ENCODE assay signal across 20 mouse cellular contexts in the genomic region with DNA sequence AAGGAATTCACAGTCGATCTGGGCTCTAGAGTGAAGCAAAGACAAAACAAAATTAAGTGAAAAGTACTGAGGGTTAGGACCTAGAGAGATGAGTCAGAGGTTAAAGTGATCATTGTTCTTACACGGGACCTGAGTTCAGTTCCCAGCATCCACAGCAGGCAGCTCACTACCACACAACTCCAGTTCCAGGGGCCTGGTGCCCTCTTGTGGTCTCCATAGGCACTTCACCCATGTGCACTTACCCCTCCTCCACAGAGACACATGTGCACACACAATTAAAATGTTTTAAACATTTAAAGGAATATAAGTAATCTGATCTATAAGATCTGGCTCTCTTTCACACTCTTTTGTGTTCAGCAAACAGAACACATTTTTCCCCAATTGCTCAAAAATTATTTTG. TPM values are rescaled to one million over a fixed set of nuclear protein-coding genes. Genes with fewer than 3 reads are reported as not detected.
DNase-seq lines count a peak whose midpoint lies in the region; ATAC-seq and TF ChIP-seq lines count a peak whose summit lies in the region.
"Had no signal": no experiment of that assay in that cellular context is flagged by ENCODE, and none has a peak within 500 bp of the region (broad histone marks: within the 10 kb centered on the region; RNA-seq: fewer than 3 reads in every experiment).

No protein-coding gene starts in this region.

- TF ChIP-seq CTCF in cerebellum, adult 2 months (IDR thresholded peaks at IDR 0.05; ENCODE audit: borderline replicate concordance, insufficient read depth, low read depth, low read length): 0 out of 2 replicates have a peak, but pooled peaks have one; percentile 12
- TF ChIP-seq CTCF in kidney, postnatal 0 days (IDR thresholded peaks at IDR 0.05; ENCODE audit: low read depth): peak; percentile 20; the same call in 1 of the 2 replicates
- peak; percentile 31 for TF ChIP-seq CTCF in lung, postnatal 0 days (IDR thresholded peaks at IDR 0.05)
- TF ChIP-seq CTCF in stomach, postnatal 0 days (IDR thresholded peaks at IDR 0.05; ENCODE audit: low read depth): peak; percentile 23; the same call in 1 of the 2 replicates

- no peaks in the 10 kb centered on the region for H3K9me3 ChIP-seq in kidney, postnatal 0 days (replicated peaks; ENCODE audit: low read length)
- no peaks in the 10 kb centered on the region for H3K9me3 ChIP-seq in lung, postnatal 0 days (ENCODE audit: low read length)
- H3K9me3 ChIP-seq in stomach, postnatal 0 days (ENCODE audit: control insufficient read depth, low read length): no peaks in the 10 kb centered on the region
- H3K9me3 ChIP-seq: hindbrain, embryonic 15.5 days; liver, embryonic 13.5 days; midbrain, embryonic 12.5 days had no signal

- TF ChIP-seq POLR2A in cerebellum, adult 2 months (IDR thresholded peaks at IDR 0.05; ENCODE audit: borderline replicate concordance, insufficient read depth, low read length): no peak

- no peak for TF ChIP-seq EP300 in lung, postnatal 0 days (IDR thresholded peaks at IDR 0.05)
- TF ChIP-seq EP300 in stomach, postnatal 0 days (optimal IDR thresholded peaks at IDR 0.05): no peak

- H3K36me3 ChIP-seq in kidney, postnatal 0 days (ENCODE audit: insufficient read depth, low read length): no peaks in the 10 kb centered on the region
- no peaks in the 10 kb centered on the region for H3K36me3 ChIP-seq in lung, postnatal 0 days (ENCODE audit: insufficient read depth, low read length)
- H3K36me3 ChIP-seq in stomach, postnatal 0 days (ENCODE audit: control insufficient read depth, insufficient read depth, low read length): no peaks in the 10 kb centered on the region
- H3K36me3 ChIP-seq: hindbrain, embryonic 15.5 days; liver, embryonic 13.5 days; midbrain, embryonic 12.5 days had no signal

- H3K4me3 ChIP-seq in cerebellum, adult 2 months (replicated peaks; ENCODE audit: insufficient read depth, low read depth, low read length): no peak overlapping the region
- no peak overlapping the region for H3K4me3 ChIP-seq in kidney, postnatal 0 days (replicated peaks; ENCODE audit: low read depth, low read length)
- H3K4me3 ChIP-seq in lung, postnatal 0 days (ENCODE audit: low read depth, low read length): no peak overlapping the region
- no peak overlapping the region for H3K4me3 ChIP-seq in stomach, postnatal 0 days (ENCODE audit: low read depth, low read length)
- H3K4me3 ChIP-seq: hindbrain, embryonic 15.5 days; liver, embryonic 13.5 days; midbrain, embryonic 12.5 days had no signal

- WGBS in cerebellum, adult 2 months: 92% methylated on average over 2 of the region's 2 CpGs
- 95% methylated on average over 2 of the region's 2 CpGs for WGBS in kidney, postnatal 0 days
- 91% methylated on average over 2 of the region's 2 CpGs for WGBS in lung, postnatal 0 days
- 92% methylated on average over 2 of the region's 2 CpGs for whole genome bisulfite sequencing in stomach, postnatal 0 days

- H3K27ac ChIP-seq in cerebellum, adult 2 months (ENCODE audit: insufficient read depth, low read length): no peak overlapping the region
- no peak overlapping the region for H3K27ac ChIP-seq in kidney, postnatal 0 days
- no peak overlapping the region for H3K27ac ChIP-seq in lung, postnatal 0 days (ENCODE audit: low read length)
- no peak overlapping the region for H3K27ac ChIP-seq in stomach, postnatal 0 days (replicated peaks)
- H3K27ac ChIP-seq: hindbrain, embryonic 15.5 days; liver, embryonic 13.5 days; macrophage; midbrain, embryonic 12.5 days had no signal

- H3K4me2 ChIP-seq in kidney, postnatal 0 days (ENCODE audit: low read length): no peak overlapping the region
- no peak overlapping the region for H3K4me2 ChIP-seq in lung, postnatal 0 days (replicated peaks; ENCODE audit: low read depth, low read length)
- H3K4me2 ChIP-seq in stomach, postnatal 0 days (replicated peaks; ENCODE audit: low read depth): no peak overlapping the region
- H3K4me2 ChIP-seq: heart, embryonic 11.5 days; hindbrain, embryonic 15.5 days; liver, embryonic 13.5 days; midbrain, embryonic 12.5 days had no signal

- H3K4me1 ChIP-seq in cerebellum, adult 2 months (ENCODE audit: control insufficient read depth, insufficient read depth, low read length): no peaks in the 10 kb centered on the region
- no peaks in the 10 kb centered on the region for H3K4me1 ChIP-seq in kidney, postnatal 0 days (replicated peaks; ENCODE audit: insufficient read depth, low read length)
- no peaks in the 10 kb centered on the region for H3K4me1 ChIP-seq in lung, postnatal 0 days (ENCODE audit: insufficient read depth, low read depth, low read length)
- H3K4me1 ChIP-seq in stomach, postnatal 0 days (replicated peaks; ENCODE audit: control insufficient read depth, insufficient read depth): no peaks in the 10 kb centered on the region
- H3K4me1 ChIP-seq: liver, embryonic 13.5 days had no signal

- H3K27me3 ChIP-seq in cerebellum, adult 2 months (ENCODE audit: control insufficient read depth, insufficient read depth, low read length): no peaks in the 10 kb centered on the region; the same call in 1 of the 2 replicates
- no peaks in the 10 kb centered on the region for H3K27me3 ChIP-seq in kidney, postnatal 0 days (ENCODE audit: insufficient read depth, low read length)
- no peaks in the 10 kb centered on the region for H3K27me3 ChIP-seq in lung, postnatal 0 days (replicated peaks; ENCODE audit: insufficient read depth, low read length)
- H3K27me3 ChIP-seq in stomach, postnatal 0 days (ENCODE audit: control insufficient read depth, insufficient read depth, low read length): no peaks in the 10 kb centered on the region
- H3K27me3 ChIP-seq: hindbrain, embryonic 15.5 days; liver, embryonic 13.5 days; midbrain, embryonic 12.5 days had no signal

- no peak overlapping the region for H3K9ac ChIP-seq in kidney, postnatal 0 days (ENCODE audit: low read depth, low read length)
- no peak overlapping the region for H3K9ac ChIP-seq in lung, postnatal 0 days (replicated peaks; ENCODE audit: low read depth)
- no peak overlapping the region for H3K9ac ChIP-seq in stomach, postnatal 0 days (ENCODE audit: low read length)
- H3K9ac ChIP-seq: hindbrain, embryonic 15.5 days; liver, embryonic 13.5 days; midbrain, embryonic 12.5 days had no signal

- no peak for ATAC-seq in kidney, postnatal 0 days (replicated peaks; ENCODE audit: low FRiP score, low read depth)
- ATAC-seq in lung, postnatal 0 days: no peak
- ATAC-seq in stomach, postnatal 0 days (ENCODE audit: low FRiP score, low TSS enrichment): no peak
- ATAC-seq: activated CD4-positive, CD25-positive, alpha-beta regulatory T cell, adult 4 months; CD4-positive, CD25-positive, alpha-beta regulatory T cell, adult 4 months had no signal

- no peak for DNase-seq in cerebellum, adult 2 months
- no peak for DNase-seq in cerebellum, adult 11 months
- no peak for DNase-seq in kidney, postnatal 0 days (ENCODE audit: low spot score)
- no peak for DNase-seq in kidney, adult 11 months
- no peak for DNase-seq in lung, postnatal 0 days (ENCODE audit: low spot score)
- DNase-seq in lung, postnatal 10 days: no peak
- DNase-seq in stomach, postnatal 0 days (ENCODE audit: low spot score): no peak
- no peak for DNase-seq in neural tube, embryonic 10.5 days (ENCODE audit: extremely low spot score, low spot score)
- DNase-seq: adrenal gland, postnatal 36 days; cerebellum, postnatal 10 days; kidney, adult 8-10 months; kidney, postnatal 36 days; liver, embryonic 13.5 days; right cerebral cortex, postnatal 4 days had no signal

RNA-seq across cellular contexts. Expression of gene Chst8, which starts 31.3 kb away (rescaled TPM):
- 29.5 and 30.1 TPM in 2 replicates for polyA plus RNA-seq in cerebellum, adult 2 months (2012; rRNA removed)
- 14.1 and 16.8 TPM in 2 replicates for polyA plus RNA-seq in kidney, postnatal 0 days (2015; fragmentation: Nextera tagmentation; extraction: Ambion mirVana)
- 4.7 and 5.9 TPM in 2 replicates for polyA plus RNA-seq in lung, postnatal 0 days (2015; fragmentation: Nextera tagmentation; extraction: Ambion mirVana)
- polyA plus RNA-seq in stomach, postnatal 0 days (2015; fragmentation: Nextera tagmentation; extraction: Ambion mirVana): 1.3 and 1.8 TPM in 2 replicates
- polyA plus RNA-seq: activated CD4-positive, CD25-positive, alpha-beta regulatory T cell, adult 4 months; macrophage had no signal
